Mouse (Mus musculus): Measurements from ENCODE around the gene Atp2c1.

- TF ChIP-seq EP300 (IDR thresholded peaks at IDR 0.05; ENCODE audit: insufficient read depth, low read depth, low read length) (no peak), POLR2A (IDR thresholded peaks at IDR 0.05; ENCODE audit: insufficient read depth, low read length) (no peak), CTCF (IDR thresholded peaks at IDR 0.05; ENCODE audit: low read depth, low read length) (no peak)
Observed at GRCm38 (mm10) chr9:105376411-105376810, 150.7 kb downstream of the Atp2c1 start.
